Mouse (Mus musculus): ENCODE data around the gene Atp8b3.

The Atp8b3 gene

GRCm38 (mm10) chr10:80509412-80510272, 29.3 kb downstream of the Atp8b3 start:
- TF ChIP-seq GATA4 (IDR thresholded peaks at IDR 0.05; ENCODE audit: insufficient replicate concordance, low read length), result no peak

GRCm38 (mm10) chr10:80506222-80506621, 32.7 kb downstream of the Atp8b3 start:
- TF ChIP-seq GATA4 (IDR thresholded peaks at IDR 0.05; ENCODE audit: insufficient replicate concordance, low read length), result no peak

- no peak for TF ChIP-seq GATA4 (IDR thresholded peaks at IDR 0.05; ENCODE audit: insufficient replicate concordance, low read length)
Measured at GRCm38 (mm10) chr10:80504724-80505123, 34.2 kb downstream of the Atp8b3 start.

DNA sequence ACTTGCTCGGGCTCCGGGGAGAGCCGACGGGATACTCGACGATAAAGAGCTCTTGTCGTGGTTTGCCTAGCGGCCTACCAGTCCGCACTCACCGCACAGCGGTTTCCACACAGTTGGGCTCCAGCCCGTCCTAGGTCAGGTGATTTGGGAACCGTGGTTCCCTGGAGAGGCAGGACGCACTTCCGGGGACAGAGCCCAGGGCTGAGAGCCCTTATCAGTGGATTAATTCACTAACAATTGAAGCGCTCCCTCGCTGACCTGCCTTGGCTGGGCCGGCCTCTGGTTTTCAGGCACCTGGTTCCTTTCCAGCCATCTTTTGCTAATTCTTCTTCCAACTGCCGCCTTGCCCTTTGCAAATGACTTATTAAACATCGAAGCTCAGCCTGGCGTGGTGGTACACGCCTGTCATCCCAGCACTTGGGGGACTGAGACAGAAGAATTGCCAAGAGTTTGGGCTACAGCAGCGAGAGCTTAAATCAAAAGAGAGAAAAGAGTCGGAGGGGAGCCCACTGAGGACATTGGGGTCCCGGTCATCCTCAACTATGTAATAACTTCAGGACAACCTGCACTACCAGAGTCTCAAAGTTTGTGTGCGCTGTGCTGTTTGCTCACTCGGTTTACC, 35.2 kb downstream of the Atp8b3 start:
- TF ChIP-seq GATA4 (IDR thresholded peaks at IDR 0.05; ENCODE audit: insufficient replicate concordance, low read length), result no peak; the same call in 1 of the 2 replicates

- no peak for TF ChIP-seq GATA4 (IDR thresholded peaks at IDR 0.05; ENCODE audit: insufficient replicate concordance, low read length)
Measured at GRCm38 (mm10) chr10:80502819-80503314, 36.1 kb downstream of the Atp8b3 start.

- TF ChIP-seq GATA4 (IDR thresholded peaks at IDR 0.05; ENCODE audit: insufficient replicate concordance, low read length), result no peak
Measured at GRCm38 (mm10) chr10:80502291-80502690, 36.6 kb downstream of the Atp8b3 start.

GRCm38 (mm10) chr10:80496421-80496820, 42.5 kb downstream of the Atp8b3 start:
- TF ChIP-seq GATA4 (IDR thresholded peaks at IDR 0.05; ENCODE audit: insufficient replicate concordance, low read length), result no peak

- no peak for TF ChIP-seq GATA4 (IDR thresholded peaks at IDR 0.05; ENCODE audit: insufficient replicate concordance, low read length)
Measured at GRCm38 (mm10) chr10:80495901-80496300, 43.0 kb downstream of the Atp8b3 start.

DNA sequence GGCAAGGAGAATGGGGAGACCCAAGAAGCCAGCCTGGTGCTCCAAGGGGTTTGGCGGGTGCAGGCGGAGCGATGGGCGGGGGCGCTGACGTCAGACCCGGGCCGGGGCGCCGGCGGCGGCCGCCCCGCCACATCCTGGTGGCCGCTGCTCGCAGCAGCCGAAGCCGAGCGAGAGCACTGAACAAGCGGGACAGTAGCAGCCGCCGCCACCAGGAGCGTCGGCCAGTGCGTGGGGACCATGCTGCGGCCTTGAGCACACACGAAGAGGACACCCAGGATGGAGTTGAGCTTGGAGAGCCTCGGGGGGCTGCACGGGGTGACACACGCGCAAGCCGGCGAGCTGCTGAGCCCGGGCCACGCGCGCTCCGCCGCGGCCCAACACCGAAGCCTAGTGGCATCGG, 44.2 kb downstream of the Atp8b3 start, which contains the start of gene Onecut3:
Gene Onecut3 (plus strand): TSS at position 104 of the 400 bp plus-strand sequence.
- TF ChIP-seq GATA4 (IDR thresholded peaks at IDR 0.05; ENCODE audit: insufficient replicate concordance, low read length), result no peak

DNA sequence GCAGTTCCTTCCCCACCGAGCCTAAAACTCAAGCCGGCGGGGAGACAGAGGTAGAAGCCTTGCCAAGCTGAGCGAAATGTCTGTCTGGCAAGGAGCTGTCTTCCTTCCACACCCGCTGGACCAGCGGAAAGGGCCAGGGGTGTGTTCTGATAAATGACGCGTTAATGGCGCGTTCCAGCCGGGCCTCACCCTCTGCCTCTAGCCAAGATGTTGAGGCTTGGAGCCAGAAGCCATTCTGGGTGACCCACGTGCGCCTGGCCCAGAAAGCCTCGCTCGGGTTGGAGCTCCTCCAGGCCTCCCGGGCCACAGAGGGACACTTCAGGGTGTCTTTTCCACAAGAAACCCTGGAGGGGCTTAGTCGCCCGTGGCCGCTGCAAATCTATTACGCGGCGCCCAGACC, 48.9 kb downstream of the Atp8b3 start:
- TF ChIP-seq GATA4 (IDR thresholded peaks at IDR 0.05; ENCODE audit: insufficient replicate concordance, low read length), result no peak

GRCm38 (mm10) chr10:80486862-80487379, 52.0 kb downstream of the Atp8b3 start:
- no peak for TF ChIP-seq GATA4 (IDR thresholded peaks at IDR 0.05; ENCODE audit: insufficient replicate concordance, low read length)

DNA sequence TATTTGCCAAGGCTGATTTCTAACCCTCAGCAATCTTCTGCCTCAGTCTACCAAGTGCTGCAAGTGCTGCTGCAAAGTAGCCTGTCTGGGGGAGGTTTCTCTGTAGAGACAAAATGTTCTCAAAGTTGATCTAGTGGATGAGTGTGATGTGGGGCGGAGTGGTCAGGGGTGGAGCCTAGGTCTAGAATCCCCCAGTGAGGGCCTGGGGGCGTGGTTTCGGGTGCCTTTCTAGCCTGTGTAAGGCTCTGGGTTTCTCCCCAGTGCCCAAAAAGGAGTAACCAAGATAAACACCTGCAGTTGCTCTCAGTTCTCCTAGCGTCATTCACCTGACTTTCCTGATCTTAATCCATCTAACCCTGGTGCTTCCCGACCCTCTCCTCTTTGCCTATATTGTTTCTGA, 57.9 kb downstream of the Atp8b3 start:
- no peak for TF ChIP-seq GATA4 (IDR thresholded peaks at IDR 0.05; ENCODE audit: insufficient replicate concordance, low read length)

- TF ChIP-seq GATA4 (IDR thresholded peaks at IDR 0.05; ENCODE audit: insufficient replicate concordance, low read length), result no peak
Measured at GRCm38 (mm10) chr10:80478531-80478930, 60.4 kb downstream of the Atp8b3 start.

GRCm38 (mm10) chr10:80475290-80475959, 63.5 kb downstream of the Atp8b3 start:
- peak; percentile 80; the same call in 1 of the 2 replicates for TF ChIP-seq GATA4 (IDR thresholded peaks at IDR 0.05; ENCODE audit: insufficient replicate concordance, low read length)
